Mouse (Mus musculus) embryo, embryonic 10 days (tissue): Measurements from ENCODE around the gene Olfr1223.
"Not testable (repeated sequence)": the region's sequence is repeated elsewhere in the genome, so short reads cannot be mapped to it uniquely, and the experiment has no call there.

ENCODE experiments used
- DNase-seq: peaks from one replicate; pipeline ENCODE4 v3.0.0-alpha.2; 2015; ENCODE audit warnings: low spot score

Olfr1223 gene

DNA sequence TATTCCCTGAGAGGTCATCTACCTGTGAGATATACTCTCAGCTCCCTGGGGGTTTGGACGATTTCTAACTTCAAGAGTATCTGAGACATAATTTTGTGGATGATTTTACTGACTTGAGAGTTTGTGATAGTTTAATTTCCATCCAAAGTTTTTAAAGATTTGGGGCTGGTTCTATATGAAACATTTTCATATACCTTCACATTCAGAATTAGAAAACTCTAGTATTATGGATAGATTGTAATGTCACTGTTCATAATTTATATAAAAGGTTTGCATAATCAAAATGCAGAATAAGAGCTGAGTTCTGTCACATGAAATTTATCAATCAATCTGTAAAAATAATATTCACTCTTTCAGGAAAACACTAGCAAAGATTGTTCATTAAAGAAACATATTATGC is at the start of gene Olfr1223:
Gene Olfr1223 (minus strand): TSS at position 101 of the 400 bp plus-strand sequence.
- DNase-seq: no peak

- DNase-seq: no peak
Observed at GRCm38 (mm10) chr2:89199948-89200347, 48.6 kb upstream of the Olfr1223 start, which contains the start of gene Olfr1226. Gene Olfr1226, minus strand, starts transcription at chr2:89200048.

DNA sequence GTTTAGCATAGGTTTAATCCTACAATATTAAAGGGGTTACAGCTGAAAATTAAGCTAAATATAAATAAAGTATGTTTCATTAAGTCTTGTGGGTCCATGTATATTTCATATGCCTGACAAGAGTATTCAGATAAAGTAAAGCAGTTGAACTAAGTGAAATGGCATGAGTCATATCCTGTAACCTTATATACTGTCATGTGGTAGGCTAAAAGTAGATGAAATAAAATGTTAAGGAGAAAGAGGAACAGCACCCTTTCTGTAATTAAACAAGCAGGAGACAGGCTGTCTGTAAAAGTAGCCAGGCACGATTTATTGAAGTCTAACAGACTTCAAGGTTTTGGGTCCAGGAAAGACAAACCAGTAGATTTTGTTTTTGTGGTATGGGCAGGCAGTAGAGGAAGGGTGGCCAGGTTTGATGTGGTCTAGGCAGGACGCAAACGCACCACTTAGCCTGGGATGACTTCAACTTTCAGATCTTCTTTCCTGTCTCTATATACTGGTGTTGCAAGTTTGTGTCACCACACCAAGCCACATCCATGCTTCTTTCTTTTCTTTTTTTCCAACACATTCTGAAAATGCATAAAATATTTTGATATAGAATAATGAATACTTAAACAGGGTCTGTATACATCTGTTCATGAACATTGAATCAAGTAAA is 45.1 kb upstream of the Olfr1223 start:
- DNase-seq: no peak

GRCm38 (mm10) chr2:89174569-89174968 is 23.2 kb upstream of the Olfr1223 start, which contains the start of gene Olfr1225:
Gene Olfr1225, minus strand, starts transcription at chr2:89174669.
- no peak for DNase-seq

- DNase-seq: not testable (repeated sequence)
Observed at GRCm38 (mm10) chr2:89164711-89165110, 13.4 kb upstream of the Olfr1223 start.

- DNase-seq: not testable (repeated sequence)
Observed at GRCm38 (mm10) chr2:89163991-89164390, 12.6 kb upstream of the Olfr1223 start, which contains the start of gene Olfr1224-ps1. Gene Olfr1224-ps1, minus strand, starts transcription at chr2:89164091.

DNA sequence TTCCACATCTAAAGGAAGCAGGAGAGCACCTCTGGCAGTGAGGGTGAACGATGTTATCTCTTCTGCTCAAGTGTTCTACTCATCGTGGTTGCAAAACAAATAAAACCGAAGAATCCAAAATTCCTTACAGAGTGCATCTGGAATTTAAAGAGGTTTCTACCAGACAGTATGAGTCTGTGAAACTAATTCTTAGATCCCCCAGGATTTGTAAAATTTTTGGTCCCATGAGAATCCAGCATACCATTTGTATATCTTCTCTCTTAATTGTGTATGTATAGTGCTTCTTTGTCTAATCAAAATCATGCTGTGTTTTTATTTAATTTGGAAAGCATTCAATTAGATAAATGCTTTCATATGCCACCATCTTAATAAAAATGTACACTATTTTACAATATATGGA is 18.4 kb downstream of the Olfr1223 start, which contains the start of gene Olfr1222:
Gene Olfr1222 (minus strand): TSS at position 101 of the 400 bp plus-strand sequence.
- DNase-seq: no peak

- no peak for DNase-seq
Observed at GRCm38 (mm10) chr2:89117183-89117582, 34.2 kb downstream of the Olfr1223 start, which contains the start of gene Olfr1221. Gene Olfr1221, minus strand, starts transcription at chr2:89117283.

GRCm38 (mm10) chr2:89106735-89107134 is 44.6 kb downstream of the Olfr1223 start, which contains the start of gene Olfr1220:
Gene Olfr1220, minus strand, starts transcription at chr2:89106835.
- no peak for DNase-seq

GRCm38 (mm10) chr2:89105651-89106050 is 45.7 kb downstream of the Olfr1223 start:
- no peak for DNase-seq

- DNase-seq: no peak
Observed at GRCm38 (mm10) chr2:89093848-89094247, 57.5 kb downstream of the Olfr1223 start.
